Comparison of ENCODE assay signal across 7 mouse cellular contexts in the genomic region with DNA sequence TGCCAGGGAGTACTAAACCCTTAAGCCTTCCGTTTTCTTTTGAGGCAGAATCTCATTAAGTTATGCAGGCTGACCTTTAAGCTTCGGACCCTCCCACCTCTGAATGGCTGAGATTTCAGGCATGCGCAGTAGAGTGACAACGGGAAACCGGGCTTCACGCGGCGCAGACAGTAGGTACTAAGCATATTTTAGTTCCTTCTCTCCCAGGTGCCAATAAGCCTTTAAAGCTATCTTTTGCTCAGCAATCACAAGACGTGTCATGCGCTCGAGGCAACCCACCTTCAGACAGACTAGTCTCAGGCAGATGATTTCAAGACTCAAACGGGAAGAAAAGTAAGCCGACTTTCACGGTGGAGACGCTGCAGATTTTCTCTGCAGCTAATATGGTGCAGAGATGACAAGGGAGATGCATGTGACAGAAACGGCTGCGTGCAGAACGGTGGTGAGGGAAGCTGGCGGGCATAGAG. TPM values are rescaled to one million over a fixed set of nuclear protein-coding genes. Genes with fewer than 3 reads are reported as not detected.
A peak's percentile ranks its signal among the peaks of the same experiment; 100 is the strongest.
DNase-seq lines count a peak whose midpoint lies in the region; ATAC-seq and TF ChIP-seq lines count a peak whose summit lies in the region.

No protein-coding gene starts in this region.

- H3K27ac ChIP-seq in intestine, postnatal 0 days (ENCODE audit: low read depth, low read length) = peak overlapping the region; percentile 23; the same call in 1 of the 2 replicates
- H3K27ac ChIP-seq in midbrain, embryonic 11.5 days (ENCODE audit: low read depth, low read length) = no peak overlapping the region
- H3K27ac ChIP-seq in stomach, embryonic 15.5 days = 0 out of 2 replicates have a peak overlapping the region, but pooled peaks have one; percentile 40

- peak; percentile 13 for DNase-seq in adipocyte (ENCODE audit: low spot score)
- peak; percentile 57 to 62 for DNase-seq in cerebellum, adult 18-20 months
- peak; percentile 70 for DNase-seq in forelimb bud, embryonic 11.5 days (ENCODE audit: low read depth, low spot score)
- peak; percentile 61 to 71 for DNase-seq in left cerebral cortex, postnatal 14 days (ENCODE audit: low spot score in 2 of 2)
- DNase-seq in midbrain, embryonic 11.5 days (ENCODE audit: low spot score, missing footprints) = peak; percentile 98

- peak overlapping the region; percentile 18; the same call in 1 of the 2 replicates for H3K9ac ChIP-seq in intestine, postnatal 0 days (ENCODE audit: low read depth, low read length)
- peak overlapping the region; percentile 46 for H3K9ac ChIP-seq in midbrain, embryonic 11.5 days (ENCODE audit: low read length)
- H3K9ac ChIP-seq in stomach, embryonic 15.5 days = peak overlapping the region; percentile 1; the same call in 1 of the 2 replicates

- no peaks in the 10 kb centered on the region for H3K36me3 ChIP-seq in intestine, postnatal 0 days (ENCODE audit: control insufficient read depth, insufficient read depth)
- H3K36me3 ChIP-seq in midbrain, embryonic 11.5 days (ENCODE audit: control insufficient read depth, insufficient read depth, low read length) = no peaks in the 10 kb centered on the region
- H3K36me3 ChIP-seq in stomach, embryonic 15.5 days = no peaks in the 10 kb centered on the region

- H3K4me1 ChIP-seq in intestine, postnatal 0 days (replicated peaks; ENCODE audit: control insufficient read depth, insufficient read depth, low read length) = no peaks in the 10 kb centered on the region
- peaks cover 8% of the 10 kb centered on the region for H3K4me1 ChIP-seq in midbrain, embryonic 11.5 days (ENCODE audit: control insufficient read depth, insufficient read depth, low read length)
- peaks cover 10% of the 10 kb centered on the region; the same call in 1 of the 2 replicates for H3K4me1 ChIP-seq in stomach, embryonic 15.5 days

- H3K4me3 ChIP-seq in intestine, postnatal 0 days (ENCODE audit: low read depth, low read length) = peak overlapping the region; percentile 39
- H3K4me3 ChIP-seq in midbrain, embryonic 11.5 days (ENCODE audit: low read depth, low read length) = peak overlapping the region; percentile 30
- H3K4me3 ChIP-seq in stomach, embryonic 15.5 days (replicated peaks) = peak overlapping the region; percentile 47

- peak; percentile 61 for ATAC-seq in intestine, postnatal 0 days
- ATAC-seq in midbrain, embryonic 11.5 days (ENCODE audit: low FRiP score) = no peak; the same call in none of the 2 replicates
- no peak for ATAC-seq in stomach, embryonic 15.5 days (ENCODE audit: insufficient read depth, low FRiP score, low read depth)

- H3K4me2 ChIP-seq in intestine, postnatal 0 days (replicated peaks; ENCODE audit: low read depth) = peak overlapping the region; percentile 80
- peak overlapping the region; percentile 75 for H3K4me2 ChIP-seq in midbrain, embryonic 11.5 days
- H3K4me2 ChIP-seq in stomach, embryonic 15.5 days = peak overlapping the region; percentile 89

- WGBS in intestine, postnatal 0 days = 1% methylated on average over 19 of the region's 19 CpGs
- under 1% methylated on average over 19 of the region's 19 CpGs for WGBS in midbrain, embryonic 11.5 days
- WGBS in stomach, embryonic 15.5 days = under 1% methylated on average over 19 of the region's 19 CpGs

- no peaks in the 10 kb centered on the region for H3K27me3 ChIP-seq in intestine, postnatal 0 days (replicated peaks; ENCODE audit: control insufficient read depth, insufficient read depth, low read length)
- no peaks in the 10 kb centered on the region; the same call in 1 of the 2 replicates for H3K27me3 ChIP-seq in midbrain, embryonic 11.5 days (ENCODE audit: control insufficient read depth, insufficient read depth, low read length)
- no peaks in the 10 kb centered on the region for H3K27me3 ChIP-seq in stomach, embryonic 15.5 days (replicated peaks)

- no peak for TF ChIP-seq CTCF in intestine, postnatal 0 days (IDR thresholded peaks at IDR 0.05; ENCODE audit: low read depth)

- no peaks in the 10 kb centered on the region for H3K9me3 ChIP-seq in intestine, postnatal 0 days (ENCODE audit: control insufficient read depth)
- no peaks in the 10 kb centered on the region for H3K9me3 ChIP-seq in midbrain, embryonic 11.5 days (ENCODE audit: control insufficient read depth, low read length)
- no peaks in the 10 kb centered on the region for H3K9me3 ChIP-seq in stomach, embryonic 15.5 days

- intact Hi-C loops in left cerebral cortex, postnatal 14 days (cut with DNase I) = no loop called here

RNA-seq across cellular contexts. Expression of a gene that starts 9.4 kb away (rescaled TPM):
- polyA plus RNA-seq in intestine, postnatal 0 days (2015; fragmentation: Nextera tagmentation; extraction: Ambion mirVana) = 32.3 and 35.0 TPM in 2 replicates
- 100 to 1,000 TPM; 424 to 443 TPM for total RNA-seq in left cerebral cortex, postnatal 14 days (2021)
- polyA plus RNA-seq in midbrain, embryonic 11.5 days (2014; fragmentation: Nextera tagmentation; extraction: Ambion mirVana) = 41.4 and 41.9 TPM in 2 replicates
- polyA plus RNA-seq in stomach, embryonic 15.5 days (2015; fragmentation: Nextera tagmentation; extraction: Ambion mirVana) = 37.4 and 41.8 TPM in 2 replicates

RNA-seq across cellular contexts. Expression of a gene that starts 59.6 kb away (rescaled TPM):
- not detected in 2 replicates for polyA plus RNA-seq in intestine, postnatal 0 days (2015; fragmentation: Nextera tagmentation; extraction: Ambion mirVana)
- 1 to 10 TPM; 3.4 to 4.2 TPM for total RNA-seq in left cerebral cortex, postnatal 14 days (2021)
- 0.14 TPM in 1 of 2 replicates, not detected in the other for polyA plus RNA-seq in midbrain, embryonic 11.5 days (2014; fragmentation: Nextera tagmentation; extraction: Ambion mirVana)
- polyA plus RNA-seq in stomach, embryonic 15.5 days (2015; fragmentation: Nextera tagmentation; extraction: Ambion mirVana) = 0.28 and 0.32 TPM in 2 replicates

Comparison
In these comparisons a context has a peak if more than half of its experiments do, and no peak if none do; other contexts are left out.
1. DNase-seq: peak in every context shown above with its lines; median percentile 98 in midbrain, embryonic 11.5 days; 70 in forelimb bud, embryonic 11.5 days; 66 in left cerebral cortex, postnatal 14 days; 60 in cerebellum, adult 18-20 months; 13 in adipocyte.